10 mouse cellular contexts compared by ENCODE assay signal in the genomic region with DNA sequence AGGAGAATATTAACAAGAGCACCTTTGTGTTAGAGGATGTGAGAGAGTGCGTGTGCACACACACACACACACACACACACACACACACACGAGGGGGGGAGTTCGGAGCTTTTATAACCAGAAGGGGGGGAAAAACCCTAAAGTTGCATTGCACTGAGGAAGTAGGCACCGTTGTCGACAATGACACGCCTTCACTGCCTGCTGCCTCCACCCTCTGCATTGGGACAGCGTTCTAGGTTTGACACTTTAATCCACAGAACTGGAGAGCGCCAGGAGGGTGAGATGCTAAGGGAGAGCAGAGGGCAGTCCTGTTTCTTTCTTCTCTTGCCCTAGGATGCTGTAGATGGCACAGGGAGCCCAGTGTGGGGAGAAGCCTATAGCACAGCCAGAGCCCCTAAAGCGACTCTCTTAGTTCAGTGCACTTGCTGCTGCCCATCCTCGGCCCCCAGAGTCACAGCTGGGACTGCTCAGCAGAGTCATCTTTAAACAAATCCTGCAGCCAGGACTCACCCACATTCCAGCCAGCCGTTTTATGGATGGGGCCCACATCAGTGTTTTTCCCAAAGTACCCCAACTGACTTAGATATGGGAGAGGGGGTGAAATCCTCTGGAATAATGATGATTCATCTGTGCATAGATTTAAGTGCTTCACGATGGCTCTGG. TPM values are rescaled to one million over a fixed set of nuclear protein-coding genes. Genes with fewer than 3 reads are reported as not detected.
A peak's percentile ranks its signal among the peaks of the same experiment; 100 is the strongest.
DNase-seq lines count a peak whose midpoint lies in the region; ATAC-seq lines count a peak whose summit lies in the region.
"Had no signal": no experiment of that assay in that cellular context is flagged by ENCODE, and none has a peak within 500 bp of the region (broad histone marks: within the 10 kb centered on the region; RNA-seq: fewer than 3 reads in every experiment).

No protein-coding gene starts in this region.

- peaks cover 26% of the 10 kb centered on the region for H3K4me1 ChIP-seq in heart, embryonic 11.5 days (ENCODE audit: control insufficient read depth, insufficient read depth, low read length)
- peaks cover 54% of the 10 kb centered on the region for H3K4me1 ChIP-seq in forebrain, embryonic 15.5 days

- no peak overlapping the region for H3K27ac ChIP-seq in heart, embryonic 11.5 days (ENCODE audit: low read depth, low read length)
- 0 out of 2 replicates have a peak overlapping the region, but pooled peaks have one; percentile 98 for H3K27ac ChIP-seq in forebrain, embryonic 15.5 days (replicated peaks)
- H3K27ac ChIP-seq: liver, embryonic 14.5 days had no signal

- H3K4me3 ChIP-seq in heart, embryonic 11.5 days (ENCODE audit: low read depth, low read length), result no peak overlapping the region
- no peak overlapping the region for H3K4me3 ChIP-seq in forebrain, embryonic 15.5 days

- no peaks in the 10 kb centered on the region for H3K27me3 ChIP-seq in heart, embryonic 11.5 days (ENCODE audit: control insufficient read depth, insufficient read depth, low read length)
- no peaks in the 10 kb centered on the region for H3K27me3 ChIP-seq in forebrain, embryonic 15.5 days

- H3K9ac ChIP-seq in heart, embryonic 11.5 days (ENCODE audit: low read depth, low read length), result no peak overlapping the region
- H3K9ac ChIP-seq in forebrain, embryonic 15.5 days (replicated peaks), result no peak overlapping the region
- H3K9ac ChIP-seq: liver, embryonic 14.5 days had no signal

- H3K4me2 ChIP-seq in heart, embryonic 11.5 days, result no peak overlapping the region
- H3K4me2 ChIP-seq in forebrain, embryonic 15.5 days (replicated peaks), result no peak overlapping the region

- 63% methylated on average over 12 of the region's 12 CpGs for WGBS in heart, embryonic 11.5 days (ENCODE audit: insufficient replicate concordance)
- 65% methylated on average over 12 of the region's 12 CpGs for WGBS in forebrain, embryonic 15.5 days

- peaks cover 7% of the 10 kb centered on the region; the same call in 1 of the 2 replicates for H3K36me3 ChIP-seq in heart, embryonic 11.5 days (ENCODE audit: control insufficient read depth, insufficient read depth, low read length)
- H3K36me3 ChIP-seq in forebrain, embryonic 15.5 days, result peaks cover 3% of the 10 kb centered on the region; the same call in 1 of the 2 replicates

- no peaks in the 10 kb centered on the region for H3K9me3 ChIP-seq in heart, embryonic 11.5 days (replicated peaks; ENCODE audit: control insufficient read depth, low read length)
- no peaks in the 10 kb centered on the region for H3K9me3 ChIP-seq in forebrain, embryonic 15.5 days

- ATAC-seq in heart, embryonic 11.5 days (replicated peaks; ENCODE audit: insufficient number of reproducible peaks, low FRiP score, low TSS enrichment), result no peak
- ATAC-seq in forebrain, embryonic 15.5 days (replicated peaks), result no peak
- peak; percentile 30 for ATAC-seq in megakaryocyte progenitor cell, adult 5-6 weeks (replicated peaks; ENCODE audit: poor library complexity)

- DNase-seq in heart, adult 11 months, result peak; percentile 91
- peak; percentile 76 to 78 for DNase-seq in B cell, adult 2 months
- DNase-seq in cerebellum, postnatal 14 days, result no peak
- DNase-seq in cerebellum, adult 8-10 months, result no peak
- no peak for DNase-seq in layer of hippocampus, adult 8-10 months (ENCODE audit: low spot score in 2 of 2)
- DNase-seq: cerebellum, adult 9-11 months had no signal

RNA-seq across cellular contexts. Expression of a gene that starts 23.9 kb away (rescaled TPM):
- 8.5 and 16.1 TPM in 2 replicates for polyA plus RNA-seq in heart, embryonic 11.5 days (2014; fragmentation: Nextera tagmentation; extraction: Ambion mirVana)
- polyA plus RNA-seq in forebrain, embryonic 15.5 days (2015; fragmentation: Nextera tagmentation; extraction: Ambion mirVana), result 5.9 and 9.3 TPM in 2 replicates
- total RNA-seq in megakaryocyte progenitor cell, adult 5-6 weeks (2015), result 13.3 and 18.9 TPM in 2 replicates
- 34.8 and 35.6 TPM in 2 replicates for total RNA-seq in megakaryocyte progenitor cell, adult 5-6 weeks (2017)
- 10 to 100 TPM in 1 of 4 experiments, 1 to 10 TPM in 3; 7.3 to 10.9 (median 9.1) TPM for total RNA-seq in layer of hippocampus, adult 8-10 months (2022)

RNA-seq across cellular contexts. Expression of a gene that starts 24.2 kb away (rescaled TPM):
- 22.3 and 25.0 TPM in 2 replicates for polyA plus RNA-seq in heart, embryonic 11.5 days (2014; fragmentation: Nextera tagmentation; extraction: Ambion mirVana)
- 15.1 and 16.6 TPM in 2 replicates for polyA plus RNA-seq in forebrain, embryonic 15.5 days (2015; fragmentation: Nextera tagmentation; extraction: Ambion mirVana)
- 14.7 and 15.6 TPM in 2 replicates for total RNA-seq in megakaryocyte progenitor cell, adult 5-6 weeks (2015)
- 8.1 and 14.3 TPM in 2 replicates for total RNA-seq in megakaryocyte progenitor cell, adult 5-6 weeks (2017)
- 10 to 100 TPM in 3 of 4 experiments, 1 to 10 TPM in 1; 9.0 to 12.5 (median 11.0) TPM for total RNA-seq in layer of hippocampus, adult 8-10 months (2022)

RNA-seq across cellular contexts. Expression of a gene that starts 24.4 kb away (rescaled TPM):
- polyA plus RNA-seq in heart, embryonic 11.5 days (2014; fragmentation: Nextera tagmentation; extraction: Ambion mirVana), result 0.84 TPM in 1 of 2 replicates, not detected in the other
- 0.37 and 0.78 TPM in 2 replicates for polyA plus RNA-seq in forebrain, embryonic 15.5 days (2015; fragmentation: Nextera tagmentation; extraction: Ambion mirVana)
- total RNA-seq in megakaryocyte progenitor cell, adult 5-6 weeks (2015), result not detected in 2 replicates
- total RNA-seq in megakaryocyte progenitor cell, adult 5-6 weeks (2017), result not detected in 2 replicates
- not detected for total RNA-seq in layer of hippocampus, adult 8-10 months (2022)

Comparison
In these comparisons a context has a peak if more than half of its experiments do, and no peak if none do; other contexts are left out.
1. DNase-seq: peak in heart, adult 11 months (single experiment) and B cell, adult 2 months (2 of 2); none in cerebellum, postnatal 14 days (0 of 2), cerebellum, adult 8-10 months (single experiment) and layer of hippocampus, adult 8-10 months (0 of 2).